Mouse (Mus musculus) midbrain, embryonic 12.5 days (tissue): ENCODE measurements around the gene Il17ra. TPM values are rescaled to one million over a fixed set of nuclear protein-coding genes. Genes with fewer than 3 reads are reported as not detected.

ENCODE experiments used
- ATAC-seq: fragments of 200-750 bp; cut with Nextera tagmentation; 2 replicates; pipeline ENCODE4 v1.8.0; 2017; ENCODE audit warnings: low read depth, moderate TSS enrichment, moderate library complexity; ENCODE audit not compliant: low FRiP score
- H3K27ac ChIP-seq: fragments of 300-500 bp; sonication (generic); replicated peaks from 2 replicates; pipeline ENCODE4 v1.5.1; 2016; ENCODE audit warnings: mild to moderate bottlenecking
- H3K27me3 ChIP-seq: fragments of 300-500 bp; sonication (generic); 2 replicates; pipeline ENCODE4 v1.6.1; 2016; ENCODE audit warnings: mild to moderate bottlenecking
- H3K36me3 ChIP-seq: fragments of 300-500 bp; sonication (generic); 2 replicates; pipeline ENCODE4 v1.6.1; 2016
- H3K4me1 ChIP-seq: fragments of 300-500 bp; sonication (generic); 2 replicates; pipeline ENCODE4 v1.6.1; 2016
- H3K4me2 ChIP-seq: fragments of 300-500 bp; sonication (generic); replicated peaks from 2 replicates; pipeline ENCODE4 v1.6.1; 2016; ENCODE audit warnings: mild to moderate bottlenecking, moderate library complexity
- H3K4me3 ChIP-seq: fragments of 300-500 bp; sonication (generic); 2 replicates; pipeline ENCODE4 v1.5.1; 2016; ENCODE audit warnings: mild to moderate bottlenecking
- H3K9ac ChIP-seq: fragments of 300-500 bp; sonication (generic); replicated peaks from 2 replicates; pipeline ENCODE4 v1.6.1; 2016; ENCODE audit warnings: mild to moderate bottlenecking, moderate library complexity
- H3K9me3 ChIP-seq: fragments of 300-500 bp; sonication (generic); 2 replicates; pipeline ENCODE4 v1.6.1; 2016; ENCODE audit warnings: mild to moderate bottlenecking
- WGBS: fragments of 180-500 bp; shearing (Covaris S2); methylation state at CpG from one replicate; pipeline ENCODE4 v1.1.7; 2016; 5-methylcytosine and 5-hydroxymethylcytosine counted together
- polyA plus RNA-seq: library from polyadenylated mRNA; unstranded; fragments of >200 nt; fragmentation: Nextera tagmentation; extraction: Ambion mirVana; gene quantifications from 2 replicates; pipeline ENCODE4 v1.2.1, GENCODE M21; 2016

The Il17ra gene
- polyA plus RNA-seq = 3.6 and 3.8 TPM in 2 replicates

- ATAC-seq = peak; percentile 86
- WGBS = under 1% methylated on average over 86 of the region's 90 CpGs
- H3K4me3 ChIP-seq = peak within 1 kb of the TSS; percentile 53
Observed at GRCm38 (mm10) chr6:120463086-120463871, at the start of gene Il17ra. Gene Il17ra, plus strand, starts transcription at chr6:120463247.

GRCm38 (mm10) chr6:120438161-120438560 is 24.9 kb upstream of the Il17ra start:
- no peak overlapping the region for H3K4me3 ChIP-seq
- no peak overlapping the region for H3K9ac ChIP-seq
- H3K27me3 ChIP-seq = no peaks in the 10 kb centered on the region
- H3K4me2 ChIP-seq = no peak overlapping the region
- no peaks in the 10 kb centered on the region for H3K4me1 ChIP-seq
- no peak for ATAC-seq
- 90% methylated on average over 3 of the region's 3 CpGs for WGBS
- H3K36me3 ChIP-seq = peaks cover 65% of the 10 kb centered on the region
- H3K27ac ChIP-seq = no peak overlapping the region
- H3K9me3 ChIP-seq = no peaks in the 10 kb centered on the region

More at GRCm38 (mm10) chr6:120463086-120463871, at the start of gene Il17ra:
- Histone ChIP-seq H3K27me3 (peaks cover 50% of the 10 kb centered on the region), H3K36me3 (no peaks in the 10 kb centered on the region), H3K4me1 (peaks cover 10% of the 10 kb centered on the region), H3K27ac (no peak within 1 kb of the TSS), H3K9ac (peak within 1 kb of the TSS; percentile 50), H3K4me2 (peak within 1 kb of the TSS; percentile 66), H3K9me3 (no peaks in the 10 kb centered on the region)

GRCm38 (mm10) chr6:120442171-120442749 is 20.8 kb upstream of the Il17ra start:
- Histone ChIP-seq H3K9ac (no peak overlapping the region), H3K4me2 (no peak overlapping the region), H3K4me1 (no peaks in the 10 kb centered on the region), H3K4me3 (no peak overlapping the region), H3K27ac (no peak overlapping the region), H3K9me3 (no peaks in the 10 kb centered on the region), H3K36me3 (peaks cover 45% of the 10 kb centered on the region), H3K27me3 (no peaks in the 10 kb centered on the region)
- ATAC-seq = no peak
- WGBS = 96% methylated on average over 4 of the region's 4 CpGs

- ATAC-seq = no peak
- WGBS = 85% methylated on average over 14 of the region's 14 CpGs
Observed at GRCm38 (mm10) chr6:120443363-120444355, 19.4 kb upstream of the Il17ra start.

GRCm38 (mm10) chr6:120450208-120450607 is 12.8 kb upstream of the Il17ra start:
- no peaks in the 10 kb centered on the region for H3K27me3 ChIP-seq
- no peak overlapping the region for H3K4me2 ChIP-seq
- no peak overlapping the region for H3K9ac ChIP-seq
- ATAC-seq = no peak
- no peak overlapping the region for H3K27ac ChIP-seq
- no peaks in the 10 kb centered on the region for H3K9me3 ChIP-seq
- 76% methylated on average over 3 of the region's 3 CpGs for WGBS
- H3K4me3 ChIP-seq = no peak overlapping the region
- no peaks in the 10 kb centered on the region for H3K4me1 ChIP-seq
- H3K36me3 ChIP-seq = no peaks in the 10 kb centered on the region

More at GRCm38 (mm10) chr6:120443363-120444355, 19.4 kb upstream of the Il17ra start:
- H3K4me1 ChIP-seq = no peaks in the 10 kb centered on the region
- H3K27me3 ChIP-seq = no peaks in the 10 kb centered on the region
- H3K4me2 ChIP-seq = no peak overlapping the region
- no peak overlapping the region for H3K9ac ChIP-seq
- peaks cover 37% of the 10 kb centered on the region for H3K36me3 ChIP-seq
- H3K9me3 ChIP-seq = no peaks in the 10 kb centered on the region
- no peak overlapping the region for H3K27ac ChIP-seq
- no peak overlapping the region for H3K4me3 ChIP-seq

- 87% methylated on average over 11 of the region's 11 CpGs for WGBS
- ATAC-seq = no peak
Observed at GRCm38 (mm10) chr6:120452384-120453102, 10.5 kb upstream of the Il17ra start.

GRCm38 (mm10) chr6:120453103-120453445 is 10.0 kb upstream of the Il17ra start:
- Histone ChIP-seq H3K4me3 (no peak overlapping the region), H3K27me3 (no peaks in the 10 kb centered on the region), H3K4me2 (no peak overlapping the region), H3K4me1 (no peaks in the 10 kb centered on the region), H3K36me3 (no peaks in the 10 kb centered on the region), H3K27ac (no peak overlapping the region), H3K9me3 (no peaks in the 10 kb centered on the region), H3K9ac (no peak overlapping the region)
- WGBS = 89% methylated on average over 5 of the region's 5 CpGs
- no peak for ATAC-seq

More at GRCm38 (mm10) chr6:120452384-120453102, 10.5 kb upstream of the Il17ra start:
- Histone ChIP-seq H3K4me2 (no peak overlapping the region), H3K4me3 (no peak overlapping the region), H3K9me3 (no peaks in the 10 kb centered on the region), H3K36me3 (no peaks in the 10 kb centered on the region), H3K4me1 (no peaks in the 10 kb centered on the region), H3K9ac (no peak overlapping the region), H3K27me3 (no peaks in the 10 kb centered on the region), H3K27ac (no peak overlapping the region)

- Histone ChIP-seq H3K9me3 (no peaks in the 10 kb centered on the region), H3K27ac (no peak overlapping the region), H3K36me3 (no peaks in the 10 kb centered on the region), H3K4me2 (no peak overlapping the region), H3K9ac (no peak overlapping the region), H3K4me1 (no peaks in the 10 kb centered on the region), H3K4me3 (no peak overlapping the region), H3K27me3 (no peaks in the 10 kb centered on the region)
- ATAC-seq = no peak
- 97% methylated on average over 3 of the region's 3 CpGs for WGBS
Observed at GRCm38 (mm10) chr6:120453556-120453955, 9.5 kb upstream of the Il17ra start.

- Histone ChIP-seq H3K4me1 (no peaks in the 10 kb centered on the region), H3K27me3 (no peaks in the 10 kb centered on the region), H3K9ac (no peak overlapping the region), H3K36me3 (no peaks in the 10 kb centered on the region), H3K9me3 (no peaks in the 10 kb centered on the region), H3K4me3 (no peak overlapping the region), H3K27ac (no peak overlapping the region), H3K4me2 (no peak overlapping the region)
- 67% methylated on average over 11 of the region's 11 CpGs for WGBS
- ATAC-seq = no peak
Observed at GRCm38 (mm10) chr6:120454627-120455077, 8.4 kb upstream of the Il17ra start.

- 67% methylated on average over 7 of the region's 7 CpGs for WGBS
- Histone ChIP-seq H3K4me3 (no peak overlapping the region), H3K9ac (no peak overlapping the region), H3K9me3 (no peaks in the 10 kb centered on the region), H3K4me2 (no peak overlapping the region), H3K4me1 (no peaks in the 10 kb centered on the region), H3K27me3 (peaks cover 11% of the 10 kb centered on the region), H3K36me3 (no peaks in the 10 kb centered on the region), H3K27ac (no peak overlapping the region)
- ATAC-seq = no peak
Observed at GRCm38 (mm10) chr6:120457074-120457473, 6.0 kb upstream of the Il17ra start.

- Histone ChIP-seq H3K36me3 (no peaks in the 10 kb centered on the region), H3K27ac (no peak overlapping the region), H3K4me1 (no peaks in the 10 kb centered on the region), H3K9ac (no peak overlapping the region), H3K4me3 (no peak overlapping the region), H3K9me3 (no peaks in the 10 kb centered on the region), H3K27me3 (peaks cover 17% of the 10 kb centered on the region), H3K4me2 (no peak overlapping the region)
- WGBS = 89% methylated on average over 5 of the region's 5 CpGs
- no peak for ATAC-seq
Observed at GRCm38 (mm10) chr6:120457751-120458150, 5.3 kb upstream of the Il17ra start.
